Mouse (Mus musculus): ENCODE measurements at regions not wholly inside any gene's neighbourhood (a gene's known extent, or its start where the extent isn't known, plus 50 kb on each side); places are given as distances from the start of the nearest gene placed in this dataset.

DNA sequence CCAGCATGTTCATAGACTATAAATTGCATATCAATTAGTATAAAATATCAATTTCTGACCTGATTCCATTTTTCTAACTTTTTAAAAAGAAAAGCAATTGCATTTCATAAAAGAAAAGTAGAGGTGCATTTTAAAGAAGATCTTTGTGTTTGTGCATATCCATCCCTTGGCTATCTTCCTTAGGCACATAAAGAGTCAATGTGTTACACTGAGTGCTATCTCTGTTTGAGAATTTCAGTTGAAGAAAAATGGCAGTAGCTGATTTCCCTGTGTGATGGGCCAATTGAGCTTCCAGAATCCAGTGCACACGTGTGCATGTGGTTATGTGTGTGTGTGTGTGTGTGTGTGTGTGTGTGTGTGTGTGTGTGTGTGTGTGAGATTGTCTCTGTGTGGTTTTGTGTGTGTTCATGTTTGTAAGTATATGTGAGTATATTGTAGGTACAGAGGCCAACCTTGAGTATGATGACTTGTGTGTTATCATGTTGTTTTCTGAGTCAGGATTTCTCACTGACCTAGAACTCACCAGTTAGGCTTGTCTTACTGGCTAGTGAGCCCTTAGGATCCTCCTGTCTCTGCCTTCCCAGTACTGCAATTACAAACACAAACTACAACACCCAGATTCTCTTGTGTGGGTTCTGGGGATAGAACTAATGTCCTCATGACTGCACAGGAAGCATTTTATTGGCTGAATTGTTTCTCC, 249.6 kb downstream of the Cdk5rap2 start:
- Histone ChIP-seq H3K4me3 (replicated peaks) (no peak overlapping the region), H3K9me3 (ENCODE audit: control insufficient read depth, low read length) (no peaks in the 10 kb centered on the region), H3K36me3 (ENCODE audit: control insufficient read depth) (no peaks in the 10 kb centered on the region), H3K27me3 (ENCODE audit: control insufficient read depth) (no peaks in the 10 kb centered on the region), H3K4me1 (ENCODE audit: control insufficient read depth) (peaks cover 56% of the 10 kb centered on the region)
- no peak for TF ChIP-seq TAL1 (IDR thresholded peaks at IDR 0.05; ENCODE audit: low read length)
- no peak for TF ChIP-seq GATA1 (IDR thresholded peaks at IDR 0.05; ENCODE audit: low read length)

DNA sequence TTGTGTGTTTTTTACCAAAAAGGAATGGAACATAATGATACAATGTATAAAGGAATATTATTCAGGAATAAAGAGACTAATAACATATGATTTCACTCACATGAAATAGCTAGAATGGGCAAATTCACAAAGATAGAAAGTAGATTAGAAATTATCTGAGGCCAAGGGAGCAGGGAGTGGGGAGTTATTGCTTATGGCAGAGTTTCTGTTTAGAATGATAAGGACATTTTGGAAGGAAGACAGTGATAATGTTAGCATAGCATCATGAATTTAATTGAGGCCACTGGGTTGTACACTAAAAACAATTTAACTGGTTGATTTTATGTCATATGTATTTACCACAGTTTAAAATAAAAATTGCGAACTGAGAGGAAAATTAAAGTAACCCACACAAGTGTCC, 250.2 kb downstream of the Cdk5rap2 start:
- Histone ChIP-seq H3K4me3 (replicated peaks) (no peak overlapping the region), H3K4me1 (ENCODE audit: control insufficient read depth) (peaks cover 51% of the 10 kb centered on the region), H3K27me3 (ENCODE audit: control insufficient read depth) (no peaks in the 10 kb centered on the region), H3K9me3 (ENCODE audit: control insufficient read depth, low read length) (no peaks in the 10 kb centered on the region), H3K36me3 (ENCODE audit: control insufficient read depth) (no peaks in the 10 kb centered on the region)
- TF ChIP-seq GATA1 (IDR thresholded peaks at IDR 0.05; ENCODE audit: low read length), result no peak
- TF ChIP-seq TAL1 (IDR thresholded peaks at IDR 0.05; ENCODE audit: low read length), result peak; percentile 47

DNA sequence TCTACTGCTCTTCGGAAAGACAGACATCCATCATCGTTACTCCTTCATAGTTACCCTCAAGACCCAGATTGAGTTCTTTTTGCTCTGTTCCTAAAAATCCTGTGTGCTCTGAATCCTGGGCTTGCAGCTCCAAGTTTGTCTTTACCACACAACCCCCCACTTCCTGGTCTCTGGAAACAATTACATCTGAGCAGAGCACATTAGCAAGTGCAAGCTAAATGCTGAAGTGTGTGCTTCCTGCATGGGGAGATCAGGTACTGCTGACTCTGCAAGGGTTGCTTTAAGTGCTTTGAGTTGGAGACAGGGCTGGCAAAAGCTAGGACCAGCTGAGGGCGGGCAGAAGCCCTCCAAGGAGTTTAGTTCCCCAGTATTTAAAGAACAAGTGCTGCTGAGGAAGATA, 257.1 kb downstream of the Cdk5rap2 start:
- Histone ChIP-seq H3K9me3 (ENCODE audit: control insufficient read depth, low read length) (no peaks in the 10 kb centered on the region), H3K4me1 (ENCODE audit: control insufficient read depth) (peaks cover 8% of the 10 kb centered on the region), H3K36me3 (ENCODE audit: control insufficient read depth) (no peaks in the 10 kb centered on the region), H3K4me3 (replicated peaks) (no peak overlapping the region), H3K27me3 (ENCODE audit: control insufficient read depth) (peaks cover 2% of the 10 kb centered on the region; the same call in 1 of the 2 replicates)
- TF ChIP-seq TAL1 (IDR thresholded peaks at IDR 0.05; ENCODE audit: low read length) (no peak), GATA1 (IDR thresholded peaks at IDR 0.05; ENCODE audit: low read length) (no peak)

DNA sequence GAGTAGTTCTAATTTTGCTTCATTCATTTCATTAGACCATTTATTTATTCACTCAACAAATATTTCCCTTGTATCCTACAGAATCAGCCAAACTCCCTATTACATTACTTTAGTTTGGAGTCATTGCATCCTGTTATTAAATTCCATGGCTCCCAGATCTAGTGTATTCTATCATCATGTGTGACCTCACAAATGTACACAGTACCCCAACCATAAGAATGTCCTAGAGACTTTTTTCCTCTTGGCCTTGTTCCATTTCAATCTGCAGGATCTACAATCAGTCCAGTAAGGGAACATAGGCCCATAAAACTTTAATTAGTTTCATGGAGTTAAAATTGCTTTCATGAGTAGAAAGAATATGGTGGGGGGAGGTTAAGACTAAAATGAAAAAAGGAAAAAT, 301.2 kb downstream of the Cdk5rap2 start:
- TF ChIP-seq TAL1 (IDR thresholded peaks at IDR 0.05; ENCODE audit: low read length), result no peak
- Histone ChIP-seq H3K4me1 (ENCODE audit: control insufficient read depth) (no peaks in the 10 kb centered on the region), H3K27me3 (ENCODE audit: control insufficient read depth) (no peaks in the 10 kb centered on the region), H3K4me3 (replicated peaks) (no peak overlapping the region), H3K9me3 (ENCODE audit: control insufficient read depth, low read length) (peaks cover 4% of the 10 kb centered on the region; the same call in 1 of the 2 replicates), H3K36me3 (ENCODE audit: control insufficient read depth) (no peaks in the 10 kb centered on the region)

DNA sequence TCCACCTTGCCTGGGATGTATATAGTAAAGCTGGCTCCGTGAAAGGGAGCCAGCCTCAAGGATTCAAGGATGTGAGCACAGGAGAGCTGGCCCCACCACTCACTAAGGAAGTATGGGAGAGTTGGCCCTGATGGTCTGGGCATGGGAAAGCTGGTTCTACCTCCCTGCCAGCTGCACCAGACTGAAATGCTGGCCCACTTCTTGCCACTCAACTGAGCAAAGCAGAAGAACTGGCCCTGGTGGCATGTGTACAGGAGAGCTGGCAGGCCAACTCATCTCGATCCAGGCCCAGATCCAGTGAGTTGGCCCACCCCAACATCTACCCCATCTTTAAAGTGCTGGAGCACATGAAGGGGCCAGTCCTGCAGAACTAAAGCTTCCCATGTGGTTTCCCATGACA, 304.5 kb downstream of the Cdk5rap2 start:
- Histone ChIP-seq H3K4me3 (replicated peaks) (no peak overlapping the region), H3K9me3 (ENCODE audit: control insufficient read depth, low read length) (peaks cover 4% of the 10 kb centered on the region; the same call in 1 of the 2 replicates), H3K27me3 (ENCODE audit: control insufficient read depth) (no peaks in the 10 kb centered on the region), H3K4me1 (ENCODE audit: control insufficient read depth) (no peaks in the 10 kb centered on the region), H3K36me3 (ENCODE audit: control insufficient read depth) (no peaks in the 10 kb centered on the region)
- no peak for TF ChIP-seq TAL1 (IDR thresholded peaks at IDR 0.05; ENCODE audit: low read length)
- TF ChIP-seq GATA1 (IDR thresholded peaks at IDR 0.05; ENCODE audit: low read length), result no peak

DNA sequence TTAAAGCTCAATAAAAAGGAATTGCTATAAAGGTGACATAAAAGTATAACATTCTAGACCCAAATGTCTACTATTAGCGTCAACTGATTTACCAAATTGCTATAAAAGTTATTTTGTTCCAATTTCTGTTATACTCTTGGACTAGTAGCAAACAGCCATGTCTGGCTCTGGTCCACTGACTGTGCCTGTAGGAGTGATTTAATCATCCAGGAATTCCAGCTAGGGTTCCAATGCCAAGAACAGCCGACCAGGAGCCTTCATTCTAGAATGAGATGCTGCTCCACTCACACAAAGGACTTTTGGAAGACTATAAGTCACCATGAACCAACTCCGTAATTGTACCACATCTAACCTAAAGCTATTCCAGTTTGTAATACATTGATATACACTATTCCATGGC, 312.9 kb downstream of the Cdk5rap2 start:
- Histone ChIP-seq H3K9me3 (ENCODE audit: control insufficient read depth, low read length) (0 out of 2 replicates have a peak, but pooled peaks cover 2% of the 10 kb centered on the region), H3K4me1 (ENCODE audit: control insufficient read depth) (no peaks in the 10 kb centered on the region), H3K4me3 (replicated peaks) (no peak overlapping the region), H3K36me3 (ENCODE audit: control insufficient read depth) (no peaks in the 10 kb centered on the region), H3K27me3 (ENCODE audit: control insufficient read depth) (no peaks in the 10 kb centered on the region)
- TF ChIP-seq GATA1 (IDR thresholded peaks at IDR 0.05; ENCODE audit: low read length) (no peak), TAL1 (IDR thresholded peaks at IDR 0.05; ENCODE audit: low read length) (no peak)

DNA sequence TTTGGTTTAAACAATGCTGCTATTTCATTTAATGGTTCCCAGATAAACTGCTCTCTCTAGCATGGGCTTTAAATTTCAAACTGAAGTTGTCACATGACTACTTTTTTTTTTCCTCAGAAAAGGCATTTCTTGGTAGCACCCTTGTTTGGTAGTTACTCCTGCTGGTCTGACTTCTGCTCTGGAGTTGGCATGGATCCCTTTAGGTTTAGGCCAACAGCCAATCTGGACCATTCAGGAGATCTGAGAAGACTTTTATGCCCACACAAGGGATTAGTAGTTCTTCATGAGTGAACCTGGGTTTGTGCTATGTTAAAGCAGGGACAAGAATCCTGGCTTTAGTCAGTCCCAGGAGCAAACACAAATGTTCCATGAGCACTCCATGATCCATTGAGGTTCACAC, 332.0 kb downstream of the Cdk5rap2 start:
- no peaks in the 10 kb centered on the region for H3K4me1 ChIP-seq (ENCODE audit: control insufficient read depth)
- TF ChIP-seq GATA1 (IDR thresholded peaks at IDR 0.05; ENCODE audit: low read length) (no peak), TAL1 (IDR thresholded peaks at IDR 0.05; ENCODE audit: low read length) (no peak)

DNA sequence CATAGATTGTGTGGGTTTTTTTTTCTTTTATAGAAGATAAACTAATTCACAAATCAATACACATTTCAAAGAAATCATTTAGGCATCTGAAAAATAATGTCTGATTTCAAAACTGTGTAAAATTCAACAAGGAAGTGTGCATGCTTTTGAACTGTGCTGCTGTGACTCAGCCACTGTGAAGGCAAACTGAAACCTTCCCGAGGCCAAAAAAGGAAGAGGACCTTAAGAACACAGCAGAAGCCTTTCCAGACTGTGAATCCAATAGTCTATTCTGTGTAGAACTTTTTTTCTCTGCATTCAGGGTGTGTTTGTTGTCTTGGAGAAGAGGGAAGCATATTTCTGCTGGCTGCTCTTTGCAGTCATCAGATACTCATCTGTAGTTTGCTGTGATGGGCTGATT, 347.7 kb downstream of the Cdk5rap2 start:
- no peaks in the 10 kb centered on the region for H3K27me3 ChIP-seq (ENCODE audit: control insufficient read depth)
- H3K4me1 ChIP-seq (ENCODE audit: control insufficient read depth), result no peaks in the 10 kb centered on the region
- H3K4me3 ChIP-seq (replicated peaks), result no peak overlapping the region
- H3K9me3 ChIP-seq (ENCODE audit: control insufficient read depth, low read length), result peaks cover 2% of the 10 kb centered on the region; the same call in 1 of the 2 replicates
- TF ChIP-seq TAL1 (IDR thresholded peaks at IDR 0.05; ENCODE audit: low read length) (no peak), GATA1 (IDR thresholded peaks at IDR 0.05; ENCODE audit: low read length) (no peak)
- H3K36me3 ChIP-seq (ENCODE audit: control insufficient read depth), result no peaks in the 10 kb centered on the region

More for the DNA sequence above, 332.0 kb downstream of the Cdk5rap2 start:
- Histone ChIP-seq H3K36me3 (ENCODE audit: control insufficient read depth) (no peaks in the 10 kb centered on the region), H3K9me3 (ENCODE audit: control insufficient read depth, low read length) (0 out of 2 replicates have a peak, but pooled peaks cover 2% of the 10 kb centered on the region), H3K27me3 (ENCODE audit: control insufficient read depth) (no peaks in the 10 kb centered on the region), H3K4me3 (replicated peaks) (no peak overlapping the region)

DNA sequence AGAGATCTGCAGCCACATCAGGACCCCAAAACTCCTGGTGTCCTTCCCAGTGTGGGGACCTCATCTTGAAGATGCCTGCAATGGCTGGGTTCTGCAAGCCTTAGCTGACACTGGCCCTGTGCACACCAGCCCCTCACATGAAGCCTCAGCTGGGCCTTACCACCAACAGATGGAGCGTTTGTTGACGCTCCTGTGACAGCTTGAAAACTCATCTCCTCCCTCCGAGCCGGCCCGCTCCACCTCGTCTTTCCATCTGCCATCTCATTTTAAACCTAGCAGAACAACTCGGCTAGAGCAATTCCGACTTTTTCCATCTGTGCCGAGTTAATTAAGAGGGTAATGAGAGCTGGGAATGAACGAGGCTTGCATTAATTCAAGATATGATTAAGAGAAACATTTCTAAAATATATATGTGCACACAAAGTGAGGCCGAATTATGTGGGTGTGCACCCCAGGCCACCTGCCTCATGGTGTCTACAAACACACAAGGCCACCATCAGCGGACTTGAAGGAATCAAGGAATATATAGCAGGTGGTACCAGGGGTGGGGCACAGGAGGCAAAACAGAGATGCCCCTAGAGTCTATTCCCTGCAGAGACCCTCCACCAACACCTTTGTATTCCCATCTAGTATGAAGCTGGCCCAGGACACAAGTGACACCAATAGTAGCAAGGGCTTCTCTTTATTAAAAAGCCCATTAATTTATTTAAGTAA, 351.3 kb downstream of the Cdk5rap2 start:
- no peaks in the 10 kb centered on the region for H3K36me3 ChIP-seq (ENCODE audit: control insufficient read depth)

More for the DNA sequence above, 351.3 kb downstream of the Cdk5rap2 start:
- Histone ChIP-seq H3K27me3 (ENCODE audit: control insufficient read depth) (no peaks in the 10 kb centered on the region), H3K9me3 (ENCODE audit: control insufficient read depth, low read length) (peaks cover 2% of the 10 kb centered on the region; the same call in 1 of the 2 replicates), H3K4me3 (replicated peaks) (no peak overlapping the region), H3K4me1 (ENCODE audit: control insufficient read depth) (no peaks in the 10 kb centered on the region)
- TF ChIP-seq TAL1 (IDR thresholded peaks at IDR 0.05; ENCODE audit: low read length) (no peak), GATA1 (IDR thresholded peaks at IDR 0.05; ENCODE audit: low read length) (no peak)

All from erythroblast, embryonic 14.5 days (primary cell).